Mouse (Mus musculus) embryonic facial prominence, embryonic 15.5 days (tissue): ENCODE data around the gene Fcer2a. TPM values are rescaled to one million over a fixed set of nuclear protein-coding genes. Genes with fewer than 3 reads are reported as not detected.

ENCODE experiments used
- ATAC-seq: fragments of 200-750 bp; cut with Nextera tagmentation; 2 replicates; pipeline ENCODE4 v1.8.0; 2017; ENCODE audit warnings: low read depth, moderate TSS enrichment; ENCODE audit not compliant: insufficient number of reproducible peaks, low FRiP score, low TSS enrichment
- H3K27ac ChIP-seq: fragments of 300-500 bp; sonication (generic); replicated peaks from 2 replicates; pipeline ENCODE4 v1.5.1; 2015; ENCODE audit warnings: mild to moderate bottlenecking, inconsistent platforms
- H3K27me3 ChIP-seq: fragments of 300-500 bp; sonication (generic); 2 replicates; pipeline ENCODE4 v1.6.1; 2015; ENCODE audit warnings: inconsistent platforms
- H3K36me3 ChIP-seq: fragments of 300-500 bp; sonication (generic); 2 replicates; pipeline ENCODE4 v1.6.1; 2015; ENCODE audit warnings: mild to moderate bottlenecking, inconsistent platforms
- H3K4me1 ChIP-seq: fragments of 300-500 bp; sonication (generic); 2 replicates; pipeline ENCODE4 v1.6.1; 2015; ENCODE audit warnings: inconsistent platforms
- H3K4me2 ChIP-seq: fragments of 300-500 bp; sonication (generic); replicated peaks from 2 replicates; pipeline ENCODE4 v1.6.1; 2015; ENCODE audit warnings: mild to moderate bottlenecking, inconsistent platforms
- H3K4me3 ChIP-seq: fragments of 300-500 bp; sonication (generic); replicated peaks from 2 replicates; pipeline ENCODE4 v1.5.1; 2015; ENCODE audit warnings: mild to moderate bottlenecking, inconsistent platforms
- H3K9ac ChIP-seq: fragments of 300-500 bp; sonication (generic); 2 replicates; pipeline ENCODE4 v1.6.1; 2015; ENCODE audit warnings: inconsistent platforms
- H3K9me3 ChIP-seq: fragments of 300-500 bp; sonication (generic); replicated peaks from 2 replicates; pipeline ENCODE4 v1.6.1; 2016; ENCODE audit warnings: inconsistent platforms
- WGBS: fragments of 180-500 bp; shearing (Covaris S2); methylation state at CpG from one replicate; pipeline ENCODE4 v1.1.7; 2015; 5-methylcytosine and 5-hydroxymethylcytosine counted together
- polyA plus RNA-seq: library from polyadenylated mRNA; unstranded; fragments of >200 nt; fragmentation: Nextera tagmentation; extraction: Ambion mirVana; gene quantifications from 2 replicates; pipeline ENCODE4 v1.2.1, GENCODE M21; 2015

The Fcer2a gene
- polyA plus RNA-seq, 1 experiment from 2014 or later: 0.16 TPM

DNA sequence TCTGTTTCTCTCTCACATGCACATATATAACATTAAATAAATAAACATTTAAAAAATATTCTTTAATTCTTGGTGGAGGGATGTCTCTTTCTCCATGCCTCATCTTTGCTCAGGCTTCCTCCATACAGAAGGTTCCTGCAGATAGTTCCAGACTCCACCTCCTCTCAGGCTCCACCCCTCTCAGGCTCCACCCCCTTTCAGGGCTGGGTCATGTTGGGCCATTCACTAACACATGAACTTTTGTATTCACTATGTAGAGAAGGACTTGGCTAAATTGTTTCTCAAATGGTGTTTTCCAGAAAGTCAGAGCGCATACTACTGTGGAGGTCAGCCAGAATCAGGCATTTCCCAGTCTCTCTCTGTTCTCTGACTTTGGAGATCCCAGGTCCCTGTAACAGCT lies 7.5 kb upstream of the Fcer2a start:
- H3K9me3 ChIP-seq: no peaks in the 10 kb centered on the region
- no peak overlapping the region for H3K9ac ChIP-seq
- no peak overlapping the region for H3K4me2 ChIP-seq
- 97% methylated on average over 1 of the region's 1 CpGs for WGBS
- H3K27me3 ChIP-seq: no peaks in the 10 kb centered on the region
- no peaks in the 10 kb centered on the region for H3K36me3 ChIP-seq
- no peak overlapping the region for H3K4me3 ChIP-seq
- no peak for ATAC-seq
- no peak overlapping the region for H3K27ac ChIP-seq
- H3K4me1 ChIP-seq: no peaks in the 10 kb centered on the region

DNA sequence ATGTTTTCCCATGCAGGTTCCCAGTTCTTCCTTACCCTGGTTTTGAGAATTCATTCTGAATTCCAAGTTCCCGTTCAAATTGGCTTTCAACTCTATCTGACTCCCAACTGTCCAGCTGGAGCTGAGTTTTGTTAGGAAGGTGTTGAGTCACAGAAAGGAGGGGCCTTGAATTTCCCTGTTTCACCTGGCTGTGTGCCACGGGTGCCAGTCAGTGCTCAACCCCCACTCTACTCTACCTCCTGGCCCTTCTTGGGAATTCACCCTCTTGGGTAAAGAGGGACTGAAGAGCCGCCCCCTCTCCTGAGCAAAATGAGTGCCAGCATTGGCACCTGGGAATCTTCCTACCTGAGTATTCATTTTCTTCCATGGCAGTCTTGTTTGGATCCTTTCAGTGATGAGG lies 3.2 kb downstream of the Fcer2a start:
- H3K27ac ChIP-seq: no peak overlapping the region
- 70% methylated on average over 3 of the region's 3 CpGs for WGBS
- H3K4me1 ChIP-seq: no peaks in the 10 kb centered on the region
- no peaks in the 10 kb centered on the region for H3K9me3 ChIP-seq
- H3K9ac ChIP-seq: no peak overlapping the region
- H3K27me3 ChIP-seq: no peaks in the 10 kb centered on the region
- no peak for ATAC-seq
- no peaks in the 10 kb centered on the region for H3K36me3 ChIP-seq
- no peak overlapping the region for H3K4me2 ChIP-seq
- no peak overlapping the region for H3K4me3 ChIP-seq

DNA sequence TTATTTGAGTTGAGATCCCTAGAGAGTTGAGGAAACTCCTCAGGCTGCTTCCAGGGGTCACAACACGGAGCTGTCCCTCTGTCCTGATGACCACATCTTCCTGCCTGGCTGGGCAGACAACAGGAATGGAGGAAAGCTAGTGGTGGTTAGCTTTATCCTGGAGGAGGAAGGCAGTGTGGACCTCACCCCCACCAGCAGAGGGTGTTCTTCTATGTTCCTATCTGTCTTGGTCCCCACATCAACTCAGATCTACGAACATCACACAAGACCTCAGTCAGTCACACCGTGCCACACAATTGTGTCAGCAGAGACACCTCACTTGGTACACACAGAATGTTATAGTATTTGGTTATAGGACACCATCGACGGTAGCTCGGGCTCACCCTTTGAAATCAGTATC lies 6.4 kb downstream of the Fcer2a start:
- 78% methylated on average over 6 of the region's 6 CpGs for WGBS
- Histone ChIP-seq H3K4me3 (no peak overlapping the region), H3K36me3 (peaks cover under 1% of the 10 kb centered on the region; the same call in 1 of the 2 replicates), H3K9ac (no peak overlapping the region), H3K9me3 (no peaks in the 10 kb centered on the region), H3K4me2 (no peak overlapping the region), H3K27ac (no peak overlapping the region), H3K4me1 (no peaks in the 10 kb centered on the region), H3K27me3 (no peaks in the 10 kb centered on the region)
- no peak for ATAC-seq

DNA sequence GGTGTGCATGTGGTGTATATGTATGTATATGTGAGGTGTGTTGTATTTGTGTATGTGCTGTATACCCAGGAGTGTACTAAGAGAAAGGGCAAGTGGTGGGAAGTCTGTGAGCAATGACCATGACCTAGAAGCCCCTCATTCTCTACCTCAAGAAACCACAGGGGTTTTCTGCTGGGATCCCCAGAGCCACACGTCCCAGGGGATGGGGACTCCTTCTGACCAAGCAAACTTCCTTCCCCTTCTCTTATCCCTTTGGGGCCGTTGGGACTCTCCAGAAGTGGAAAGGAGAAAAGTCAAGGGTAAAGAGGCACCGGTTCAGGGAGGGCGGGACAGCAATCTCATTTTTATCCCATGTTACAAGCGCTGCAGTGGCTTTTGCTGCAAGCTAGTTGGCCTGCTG lies 8.6 kb downstream of the Fcer2a start:
- no peak overlapping the region for H3K4me2 ChIP-seq
- no peak overlapping the region for H3K27ac ChIP-seq
- no peak for ATAC-seq
- H3K4me1 ChIP-seq: no peaks in the 10 kb centered on the region
- WGBS: 62% methylated on average over 5 of the region's 5 CpGs
- no peaks in the 10 kb centered on the region for H3K27me3 ChIP-seq
- H3K9ac ChIP-seq: no peak overlapping the region
- H3K4me3 ChIP-seq: no peak overlapping the region
- no peaks in the 10 kb centered on the region for H3K9me3 ChIP-seq
- H3K36me3 ChIP-seq: peaks cover 10% of the 10 kb centered on the region

DNA sequence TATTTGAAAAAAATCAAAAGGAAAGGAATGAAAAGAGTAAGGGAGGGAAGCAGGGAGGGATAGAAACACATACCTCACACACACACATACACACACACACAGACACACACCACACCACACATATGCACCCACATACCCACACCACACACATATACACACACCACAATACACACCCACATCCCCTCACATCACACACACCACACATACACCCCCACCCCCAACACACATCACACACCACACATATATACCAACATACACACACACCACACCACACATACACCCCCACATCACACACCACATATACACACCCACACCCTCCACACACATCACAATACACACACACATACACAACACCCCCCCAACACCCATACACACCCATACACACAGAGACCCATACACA lies 9.4 kb downstream of the Fcer2a start:
- Histone ChIP-seq H3K9ac (no peak overlapping the region), H3K4me3 (no peak overlapping the region), H3K4me2 (no peak overlapping the region), H3K27me3 (no peaks in the 10 kb centered on the region), H3K9me3 (no peaks in the 10 kb centered on the region), H3K4me1 (no peaks in the 10 kb centered on the region), H3K36me3 (peaks cover 18% of the 10 kb centered on the region), H3K27ac (no peak overlapping the region)
- ATAC-seq: no peak

DNA sequence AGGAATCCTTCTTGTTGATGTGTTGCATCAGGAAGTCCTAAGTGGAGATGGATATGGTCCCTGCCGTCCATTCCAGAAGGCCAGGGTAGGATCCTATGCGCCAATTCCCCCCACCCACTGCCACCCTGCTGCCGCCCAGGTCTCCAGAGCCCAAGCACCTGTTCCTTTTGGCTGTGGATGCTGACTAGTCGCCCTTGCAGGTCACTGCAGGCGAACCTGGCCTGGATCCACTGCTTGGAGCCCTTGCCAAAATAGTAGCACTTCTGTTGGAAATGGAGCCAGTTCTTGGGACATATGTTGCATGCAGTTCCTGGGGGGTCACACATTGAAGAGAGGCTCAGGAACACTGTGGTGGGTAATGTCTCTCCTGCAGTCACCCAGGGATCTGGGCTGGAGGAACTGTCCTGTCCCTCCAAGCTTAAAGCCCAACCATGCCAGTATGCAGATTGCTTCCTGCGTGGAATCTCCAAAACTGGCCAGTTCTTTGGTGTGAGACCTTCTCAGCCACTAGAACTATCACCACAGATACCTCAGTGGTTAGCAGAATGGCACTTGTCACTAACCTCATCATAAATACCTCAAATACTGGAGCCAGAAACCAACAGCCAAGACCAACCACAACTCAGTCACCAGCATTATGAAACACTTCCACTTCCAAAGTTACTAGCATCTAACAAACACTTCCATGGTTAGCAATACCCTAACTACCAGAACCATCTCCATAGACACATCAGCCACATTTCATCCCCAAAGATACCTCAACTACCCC lies 10.4 kb downstream of the Fcer2a start:
- no peak overlapping the region for H3K9ac ChIP-seq
- H3K36me3 ChIP-seq: peaks cover 27% of the 10 kb centered on the region
- no peaks in the 10 kb centered on the region; the same call in 1 of the 2 replicates for H3K4me1 ChIP-seq
- H3K27me3 ChIP-seq: no peaks in the 10 kb centered on the region
- H3K9me3 ChIP-seq: no peaks in the 10 kb centered on the region
- no peak overlapping the region for H3K27ac ChIP-seq
- 68% methylated on average over 6 of the region's 6 CpGs for WGBS
- no peak for ATAC-seq
- H3K4me2 ChIP-seq: no peak overlapping the region
- H3K4me3 ChIP-seq: no peak overlapping the region

DNA sequence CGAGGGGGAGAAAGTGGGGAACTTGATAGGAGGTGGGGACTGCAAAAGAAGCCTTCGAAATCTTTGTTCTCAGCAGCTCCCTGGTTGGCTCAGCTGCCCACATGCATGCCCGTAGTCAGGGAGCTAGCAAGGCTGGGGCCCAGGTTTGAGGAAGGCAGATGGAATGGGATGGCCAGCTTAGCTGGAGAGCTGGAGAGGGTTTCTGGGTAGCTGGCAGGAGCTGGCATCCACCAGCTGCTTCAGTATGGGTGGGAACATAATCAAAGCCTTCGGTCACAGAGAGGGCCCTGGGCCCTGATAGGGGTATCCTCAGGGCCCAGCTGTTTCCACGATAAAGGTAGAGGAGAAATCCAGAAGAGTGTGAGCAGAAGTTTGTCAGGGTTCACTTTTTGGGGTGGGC lies 11.5 kb downstream of the Fcer2a start:
- no peak for ATAC-seq
- H3K27ac ChIP-seq: no peak overlapping the region
- 88% methylated on average over 5 of the region's 5 CpGs for WGBS

DNA sequence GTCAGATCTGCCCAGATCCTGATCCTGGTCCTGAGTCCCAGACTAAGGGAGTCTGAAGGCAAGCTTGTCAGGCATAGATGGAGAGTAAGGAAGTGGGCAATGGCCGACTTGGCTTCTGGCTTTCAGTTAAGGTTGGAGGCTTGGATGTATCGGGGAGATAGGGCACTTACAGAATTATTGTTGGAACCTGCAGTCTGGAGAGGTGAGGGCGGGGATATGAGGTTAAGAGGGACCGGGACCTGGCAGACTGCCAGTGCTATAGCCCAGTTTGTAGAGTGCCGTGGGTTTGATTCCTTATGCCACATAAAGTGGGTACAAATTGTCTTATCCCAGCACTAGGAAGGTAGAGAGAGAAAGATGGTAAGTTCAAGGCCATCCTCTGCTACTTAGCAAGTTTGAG lies 14.3 kb downstream of the Fcer2a start:
- H3K9me3 ChIP-seq: no peaks in the 10 kb centered on the region
- no peak overlapping the region for H3K4me3 ChIP-seq
- peaks cover 28% of the 10 kb centered on the region for H3K36me3 ChIP-seq
- H3K4me2 ChIP-seq: no peak overlapping the region
- H3K4me1 ChIP-seq: peaks cover 12% of the 10 kb centered on the region
- 90% methylated on average over 5 of the region's 5 CpGs for WGBS
- no peaks in the 10 kb centered on the region for H3K27me3 ChIP-seq
- no peak for ATAC-seq
- H3K27ac ChIP-seq: no peak overlapping the region
- H3K9ac ChIP-seq: no peak overlapping the region

More for the DNA sequence above, 11.5 kb downstream of the Fcer2a start:
- peaks cover 9% of the 10 kb centered on the region for H3K4me1 ChIP-seq
- H3K36me3 ChIP-seq: peaks cover 28% of the 10 kb centered on the region
- no peaks in the 10 kb centered on the region for H3K27me3 ChIP-seq
- H3K9me3 ChIP-seq: no peaks in the 10 kb centered on the region
- no peak overlapping the region for H3K9ac ChIP-seq
- no peak overlapping the region for H3K4me2 ChIP-seq
- no peak overlapping the region for H3K4me3 ChIP-seq

DNA sequence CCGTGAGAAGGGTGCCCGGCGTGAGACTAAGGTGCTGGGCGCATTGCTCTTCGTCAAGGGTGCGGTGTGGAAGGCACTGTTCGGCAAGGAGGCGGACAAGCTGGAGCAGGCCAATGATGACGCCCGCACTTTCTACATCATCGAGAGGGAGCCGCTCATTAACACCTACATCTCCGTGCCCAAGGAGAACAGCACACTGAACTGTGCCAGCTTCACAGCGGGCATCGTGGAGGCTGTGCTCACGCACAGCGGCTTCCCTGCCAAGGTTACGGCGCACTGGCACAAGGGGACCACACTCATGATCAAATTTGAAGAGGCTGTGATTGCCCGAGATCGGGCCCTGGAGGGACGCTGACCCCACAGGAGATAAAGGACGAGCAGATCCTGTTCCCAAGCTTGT lies 14.7 kb downstream of the Fcer2a start:
- 92% methylated on average over 23 of the region's 23 CpGs for WGBS

DNA sequence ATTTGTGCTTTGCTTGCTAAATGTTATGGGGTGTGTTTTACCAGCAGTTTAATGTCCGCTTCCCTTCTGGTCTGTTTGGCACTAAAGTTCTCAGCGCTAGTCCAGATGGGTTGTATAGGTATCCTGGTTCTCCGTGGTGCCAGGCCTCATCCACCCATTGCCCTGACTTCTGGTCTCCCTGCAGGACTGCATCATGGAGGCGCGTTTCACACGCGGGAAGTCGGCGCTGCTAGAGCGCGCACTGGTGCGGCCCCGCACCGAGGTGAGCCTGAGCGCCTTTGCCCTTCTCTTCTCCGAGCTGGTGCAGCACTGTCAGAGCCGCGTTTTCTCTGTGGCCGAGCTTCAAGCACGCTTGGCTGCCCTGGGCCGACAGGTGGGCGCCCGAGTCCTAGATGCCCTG lies 15.1 kb downstream of the Fcer2a start:
- Histone ChIP-seq H3K36me3 (peaks cover 28% of the 10 kb centered on the region), H3K27ac (no peak overlapping the region), H3K4me3 (no peak overlapping the region), H3K4me2 (no peak overlapping the region), H3K27me3 (no peaks in the 10 kb centered on the region), H3K9ac (no peak overlapping the region), H3K4me1 (peaks cover 12% of the 10 kb centered on the region), H3K9me3 (no peaks in the 10 kb centered on the region)
- ATAC-seq: no peak
- WGBS: 96% methylated on average over 23 of the region's 23 CpGs

More for the DNA sequence above, 14.7 kb downstream of the Fcer2a start:
- no peak overlapping the region for H3K4me3 ChIP-seq
- no peaks in the 10 kb centered on the region for H3K27me3 ChIP-seq
- H3K4me1 ChIP-seq: peaks cover 12% of the 10 kb centered on the region
- no peak overlapping the region for H3K4me2 ChIP-seq
- H3K9ac ChIP-seq: no peak overlapping the region
- peaks cover 28% of the 10 kb centered on the region for H3K36me3 ChIP-seq
- no peak overlapping the region for H3K27ac ChIP-seq
- H3K9me3 ChIP-seq: no peaks in the 10 kb centered on the region
- ATAC-seq: no peak

DNA sequence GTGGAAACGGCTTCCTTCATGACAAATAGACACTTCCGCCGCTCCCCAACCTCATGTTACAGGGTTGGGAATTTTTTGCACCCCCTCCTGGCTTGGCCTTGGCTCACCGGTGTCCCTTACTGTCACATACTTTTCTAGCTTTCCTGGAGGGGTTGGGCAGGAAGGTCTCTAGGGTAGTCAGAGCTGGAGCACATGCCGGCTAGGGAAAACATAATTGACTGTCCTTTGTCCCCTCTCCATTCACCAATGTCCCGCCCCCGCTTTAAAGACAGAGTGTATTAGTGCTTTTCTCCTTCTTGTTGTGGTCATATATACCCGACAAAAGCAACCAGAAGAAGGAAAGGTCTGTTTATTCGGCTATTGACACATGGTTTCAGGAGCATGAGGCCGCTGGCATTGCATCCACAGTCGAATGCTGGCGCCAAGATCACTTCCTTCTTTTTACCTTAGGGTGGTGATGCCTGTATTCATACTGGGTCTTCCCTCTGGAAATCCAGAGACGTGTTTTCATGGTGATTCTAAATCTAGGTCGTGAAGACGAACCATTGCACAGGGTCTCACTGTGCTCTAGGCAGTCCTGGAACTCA lies 16.9 kb downstream of the Fcer2a start:
- H3K9ac ChIP-seq: peak overlapping the region; percentile 94
- H3K4me3 ChIP-seq: peak overlapping the region; percentile 96
- H3K27me3 ChIP-seq: no peaks in the 10 kb centered on the region
- H3K4me2 ChIP-seq: peak overlapping the region; percentile 55
- ATAC-seq: no peak
- peaks cover 22% of the 10 kb centered on the region for H3K4me1 ChIP-seq
- 2% methylated on average over 15 of the region's 15 CpGs for WGBS
- H3K27ac ChIP-seq: peak overlapping the region; percentile 91
- no peaks in the 10 kb centered on the region for H3K9me3 ChIP-seq
- H3K36me3 ChIP-seq: peaks cover 23% of the 10 kb centered on the region
